Mouse (Mus musculus): ENCODE measurements at regions not wholly inside any gene's neighbourhood (a gene's known extent, or its start where the extent isn't known, plus 50 kb on each side); places are given as distances from the start of the nearest gene placed in this dataset.

DNA sequence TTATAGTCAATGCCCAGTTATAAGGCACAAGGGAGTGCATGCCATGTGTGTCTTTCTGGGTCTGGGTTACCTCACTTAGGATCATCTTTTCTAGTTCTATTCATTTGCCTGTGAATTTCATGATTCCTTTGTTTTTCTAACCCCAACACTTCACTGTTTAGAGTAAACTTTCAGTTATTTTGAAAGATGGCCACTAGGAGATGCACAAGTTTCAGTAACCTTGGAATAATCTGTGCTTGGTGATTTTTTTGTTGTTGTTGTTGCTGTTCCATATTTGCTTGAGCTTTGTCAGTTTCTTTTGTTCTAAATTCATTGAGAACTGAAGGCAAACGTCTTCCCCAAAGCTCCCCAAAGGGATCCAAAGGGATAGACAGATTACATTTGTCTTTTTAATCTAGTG is 91.3 kb downstream of the Qpct start:
- no peak overlapping the region for H3K4me3 ChIP-seq (ENCODE audit: low read length)
- no peak for ATAC-seq (ENCODE audit: low read depth)
- H3K9ac ChIP-seq (ENCODE audit: low read length), result no peak overlapping the region
- H3K9me3 ChIP-seq (ENCODE audit: control insufficient read depth, low read length), result no peaks in the 10 kb centered on the region
- no peak overlapping the region for H3K27ac ChIP-seq (ENCODE audit: low read length)
- H3K4me2 ChIP-seq (ENCODE audit: low read depth, low read length), result no peak overlapping the region
- H3K36me3 ChIP-seq (ENCODE audit: control insufficient read depth, insufficient read depth, low read length), result no peaks in the 10 kb centered on the region
- H3K4me1 ChIP-seq (replicated peaks; ENCODE audit: control insufficient read depth, insufficient read depth, low read length), result no peaks in the 10 kb centered on the region
- 27% methylated on average over 1 of the region's 1 CpGs for WGBS
- no peaks in the 10 kb centered on the region for H3K27me3 ChIP-seq (ENCODE audit: control insufficient read depth, insufficient read depth, low read depth, low read length)
